Mouse (Mus musculus) midbrain, embryonic 10.5 days (tissue): Measurements from ENCODE around the gene Rpap1. TPM values are rescaled to one million over a fixed set of nuclear protein-coding genes. Genes with fewer than 3 reads are reported as not detected.
A peak's percentile ranks its signal among the peaks of the same experiment; 100 is the strongest.

ENCODE experiments used
- DNase-seq: peaks from one replicate; pipeline ENCODE4 v3.0.0-alpha.2; 2017; ENCODE audit warnings: low spot score
- H3K27ac ChIP-seq: fragments of 300-500 bp; sonication (generic); replicated peaks from 2 replicates; pipeline ENCODE4 v1.5.1; 2016; ENCODE audit warnings: mild to moderate bottlenecking
- H3K27me3 ChIP-seq: fragments of 300-500 bp; sonication (generic); 2 replicates; pipeline ENCODE4 v1.6.1; 2016; ENCODE audit warnings: low read depth, mild to moderate bottlenecking; ENCODE audit not compliant: poor library complexity, severe bottlenecking
- H3K36me3 ChIP-seq: fragments of 300-500 bp; sonication (generic); 2 replicates; pipeline ENCODE4 v1.6.1; 2016; ENCODE audit warnings: mild to moderate bottlenecking, moderate library complexity
- H3K4me1 ChIP-seq: fragments of 300-500 bp; sonication (generic); 2 replicates; pipeline ENCODE4 v1.6.1; 2016
- H3K4me3 ChIP-seq: fragments of 300-500 bp; sonication (generic); 2 replicates; pipeline ENCODE4 v1.5.1; 2016; ENCODE audit warnings: mild to moderate bottlenecking, moderate library complexity
- H3K9me3 ChIP-seq: fragments of 300-500 bp; sonication (generic); replicated peaks from 2 replicates; pipeline ENCODE4 v1.6.1; 2016; ENCODE audit warnings: mild to moderate bottlenecking
- WGBS: fragments of 180-500 bp; shearing (Covaris S2); methylation state at CpG from one replicate; pipeline ENCODE4 v1.1.7; 2016; 5-methylcytosine and 5-hydroxymethylcytosine counted together
- polyA plus RNA-seq: library from polyadenylated mRNA; unstranded; fragments of >200 nt; fragmentation: Nextera tagmentation; extraction: Ambion mirVana; gene quantifications from 2 replicates; pipeline ENCODE4 v1.2.1, GENCODE M21; 2016

Rpap1 gene
- polyA plus RNA-seq, 1 experiment from 2014 or later, result 41.0 TPM

- H3K4me3 ChIP-seq, result no peak overlapping the region
- no peaks in the 10 kb centered on the region for H3K4me1 ChIP-seq
- peaks cover 88% of the 10 kb centered on the region for H3K36me3 ChIP-seq
- WGBS, result 95% methylated on average over 6 of the region's 6 CpGs
- H3K27me3 ChIP-seq, result peaks cover under 1% of the 10 kb centered on the region; the same call in 1 of the 2 replicates
- no peak for DNase-seq
- no peaks in the 10 kb centered on the region for H3K9me3 ChIP-seq
- H3K27ac ChIP-seq, result no peak overlapping the region
Observed at GRCm38 (mm10) chr2:119767246-119767645, 20.1 kb downstream of the Rpap1 start.

GRCm38 (mm10) chr2:119763924-119764323 is 23.4 kb downstream of the Rpap1 start:
- H3K9me3 ChIP-seq, result no peaks in the 10 kb centered on the region
- peaks cover 33% of the 10 kb centered on the region for H3K27me3 ChIP-seq
- H3K27ac ChIP-seq, result no peak overlapping the region
- DNase-seq, result no peak
- no peak overlapping the region for H3K4me3 ChIP-seq
- H3K4me1 ChIP-seq, result peaks cover 3% of the 10 kb centered on the region; the same call in 1 of the 2 replicates
- peaks cover 55% of the 10 kb centered on the region for H3K36me3 ChIP-seq
- 78% methylated on average over 4 of the region's 4 CpGs for WGBS

- 84% methylated on average over 1 of the region's 1 CpGs for WGBS
Observed at GRCm38 (mm10) chr2:119762276-119762675, 25.1 kb downstream of the Rpap1 start.

GRCm38 (mm10) chr2:119760251-119760650 is 27.1 kb downstream of the Rpap1 start, which contains the start of gene Ltk:
Ltk (minus strand) TSS chr2:119760431.
- DNase-seq, result no peak
- Histone ChIP-seq H3K9me3 (no peaks in the 10 kb centered on the region), H3K27me3 (peaks cover 69% of the 10 kb centered on the region), H3K27ac (no peak within 1 kb of the TSS), H3K4me1 (peaks cover 18% of the 10 kb centered on the region), H3K36me3 (peaks cover 22% of the 10 kb centered on the region), H3K4me3 (peak within 1 kb of the TSS; percentile 81)
- WGBS, result 13% methylated on average over 9 of the region's 9 CpGs

More at GRCm38 (mm10) chr2:119762276-119762675, 25.1 kb downstream of the Rpap1 start:
- H3K9me3 ChIP-seq, result no peaks in the 10 kb centered on the region
- no peak for DNase-seq
- no peak overlapping the region for H3K27ac ChIP-seq
- peaks cover 49% of the 10 kb centered on the region for H3K27me3 ChIP-seq
- no peak overlapping the region for H3K4me3 ChIP-seq
- peaks cover 41% of the 10 kb centered on the region for H3K36me3 ChIP-seq
- H3K4me1 ChIP-seq, result peaks cover 18% of the 10 kb centered on the region

- peak overlapping the region; percentile 81 for H3K4me3 ChIP-seq
- H3K4me1 ChIP-seq, result peaks cover 18% of the 10 kb centered on the region
- H3K27ac ChIP-seq, result no peak overlapping the region
- peaks cover 11% of the 10 kb centered on the region for H3K36me3 ChIP-seq
- H3K9me3 ChIP-seq, result no peaks in the 10 kb centered on the region
- WGBS, result 6% methylated on average over 44 of the region's 44 CpGs
- H3K27me3 ChIP-seq, result peaks cover 80% of the 10 kb centered on the region
- DNase-seq, result peak; percentile 24
Observed at GRCm38 (mm10) chr2:119758844-119759835, 28.2 kb downstream of the Rpap1 start.

- WGBS, result under 1% methylated on average over 76 of the region's 77 CpGs
- H3K27ac ChIP-seq, result peak overlapping the region; percentile 69
- peaks cover 2% of the 10 kb centered on the region for H3K36me3 ChIP-seq
- H3K4me3 ChIP-seq, result peak overlapping the region; percentile 81
- H3K27me3 ChIP-seq, result peaks cover 89% of the 10 kb centered on the region
- peaks cover 18% of the 10 kb centered on the region for H3K4me1 ChIP-seq
- H3K9me3 ChIP-seq, result no peaks in the 10 kb centered on the region
- peak; percentile 57 for DNase-seq
Observed at GRCm38 (mm10) chr2:119758101-119758843, 29.1 kb downstream of the Rpap1 start.

- 2% methylated on average over 28 of the region's 31 CpGs for WGBS
- no peak for DNase-seq
- Histone ChIP-seq H3K4me3 (peak overlapping the region; percentile 81), H3K4me1 (peaks cover 18% of the 10 kb centered on the region), H3K36me3 (no peaks in the 10 kb centered on the region), H3K27me3 (peaks cover 95% of the 10 kb centered on the region), H3K27ac (peak overlapping the region; percentile 69), H3K9me3 (no peaks in the 10 kb centered on the region)
Observed at GRCm38 (mm10) chr2:119757601-119758100, 29.7 kb downstream of the Rpap1 start.

GRCm38 (mm10) chr2:119749260-119749659 is 38.1 kb downstream of the Rpap1 start:
- Histone ChIP-seq H3K4me1 (peaks cover 8% of the 10 kb centered on the region), H3K36me3 (no peaks in the 10 kb centered on the region), H3K9me3 (no peaks in the 10 kb centered on the region), H3K27me3 (peaks cover 96% of the 10 kb centered on the region), H3K27ac (no peak overlapping the region), H3K4me3 (no peak overlapping the region)
- DNase-seq, result no peak
- 73% methylated on average over 13 of the region's 13 CpGs for WGBS

- peaks cover 25% of the 10 kb centered on the region for H3K4me1 ChIP-seq
- peaks cover 96% of the 10 kb centered on the region for H3K27me3 ChIP-seq
- no peak for DNase-seq
- H3K4me3 ChIP-seq, result no peak overlapping the region
- no peaks in the 10 kb centered on the region for H3K36me3 ChIP-seq
- no peaks in the 10 kb centered on the region for H3K9me3 ChIP-seq
- WGBS, result 83% methylated on average over 7 of the region's 7 CpGs
- no peak overlapping the region for H3K27ac ChIP-seq
Observed at GRCm38 (mm10) chr2:119747554-119747953, 39.8 kb downstream of the Rpap1 start.

GRCm38 (mm10) chr2:119745281-119745680 is 42.1 kb downstream of the Rpap1 start:
- Histone ChIP-seq H3K27me3 (peaks cover 96% of the 10 kb centered on the region), H3K4me1 (peaks cover 48% of the 10 kb centered on the region), H3K36me3 (no peaks in the 10 kb centered on the region), H3K27ac (no peak overlapping the region), H3K4me3 (no peak overlapping the region), H3K9me3 (no peaks in the 10 kb centered on the region)
- 18% methylated on average over 1 of the region's 1 CpGs for WGBS
- no peak for DNase-seq

GRCm38 (mm10) chr2:119744163-119745111 is 42.9 kb downstream of the Rpap1 start:
- Histone ChIP-seq H3K27me3 (peaks cover 96% of the 10 kb centered on the region), H3K4me3 (peak overlapping the region; percentile 68), H3K4me1 (peaks cover 48% of the 10 kb centered on the region), H3K27ac (peak overlapping the region; percentile 52; the same call in 1 of the 2 replicates), H3K9me3 (no peaks in the 10 kb centered on the region), H3K36me3 (no peaks in the 10 kb centered on the region)
- peak; percentile 61 for DNase-seq
- 3% methylated on average over 46 of the region's 46 CpGs for WGBS
